Mouse (Mus musculus) B cell, adult 2 months (primary cell): ENCODE data around the gene Rhox2a.
"Not testable (repeated sequence)": the region's sequence is repeated elsewhere in the genome, so short reads cannot be mapped to it uniquely, and the experiment has no call there.

Experiments used
- DNase-seq, 2 experiments: peaks; one replicate each; pipeline ENCODE4 v3.0.0; 2022

Gene Rhox2a

DNA sequence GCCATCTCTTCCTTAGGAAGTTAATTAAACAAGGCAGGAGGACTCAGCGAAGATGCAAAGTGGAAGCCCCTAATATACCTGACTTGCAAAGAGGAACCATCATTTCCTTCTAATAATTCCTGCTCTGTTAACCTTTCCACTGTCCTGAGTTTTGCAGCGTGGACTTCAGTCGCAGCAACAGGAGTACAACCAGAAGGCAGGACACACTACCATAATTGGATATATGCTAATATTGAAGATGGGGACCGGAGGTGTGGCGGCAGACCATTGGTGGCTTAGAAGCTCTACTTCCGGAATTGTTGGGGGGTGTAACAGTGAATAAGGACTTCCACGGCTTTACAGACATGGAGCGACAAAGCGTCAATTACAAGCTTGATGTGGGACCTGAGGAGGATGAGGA lies at the start of gene Rhox2a:
Gene Rhox2a (plus strand): TSS at position 301 of the 400 bp plus-strand sequence.
- DNase-seq, result not testable (repeated sequence)

- DNase-seq, result no peak
These were observed 46.1 kb upstream of the Rhox2a start for GRCm38 (mm10) chrX:37198676-37199075.

GRCm38 (mm10) chrX:37210941-37211340 lies 33.8 kb upstream of the Rhox2a start, which contains the start of gene Gm9:
Gene Gm9, minus strand, starts transcription at chrX:37211041.
- no peak for DNase-seq

- DNase-seq, result not testable (repeated sequence)
These were observed 22.6 kb upstream of the Rhox2a start, which contains the start of gene Rhox1 for GRCm38 (mm10) chrX:37222158-37222557. Gene Rhox1, minus strand, starts transcription at chrX:37222258.

GRCm38 (mm10) chrX:37249619-37250018 lies 4.8 kb downstream of the Rhox2a start, which contains the start of gene Rhox3a:
Gene Rhox3a, plus strand, starts transcription at chrX:37249919.
- DNase-seq, result not testable (repeated sequence)

DNA sequence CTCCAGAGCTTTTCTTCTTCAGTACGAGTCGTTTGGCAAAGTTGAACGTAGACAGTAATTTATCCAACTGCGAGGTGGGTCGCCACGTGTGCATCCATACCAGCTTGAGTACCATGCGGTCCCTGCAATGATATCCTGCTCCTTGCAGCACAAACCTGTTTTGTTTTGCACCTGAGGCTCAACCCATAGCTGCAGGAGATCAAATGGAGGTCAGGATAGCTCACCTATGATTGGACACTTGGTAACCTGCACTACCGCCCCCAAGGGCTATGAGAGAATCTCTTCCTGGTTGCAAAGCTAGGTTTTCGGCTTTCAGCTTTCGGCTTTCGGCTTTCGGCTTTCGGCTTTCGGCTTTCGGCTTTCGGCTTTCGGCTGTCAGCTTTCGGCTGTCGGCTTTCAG lies 20.3 kb downstream of the Rhox2a start, which contains the start of gene Rhox4a:
Gene Rhox4a (plus strand): TSS at position 301 of the 400 bp plus-strand sequence.
- not testable (repeated sequence) for DNase-seq
